Mouse (Mus musculus): ENCODE data around the gene Spdya. TPM values are rescaled to one million over a fixed set of nuclear protein-coding genes. Genes with fewer than 3 reads are reported as not detected.

Gene Spdya
- polyA plus RNA-seq (2015; fragmentation: Nextera tagmentation; extraction: Ambion mirVana): 0.62 and 1.0 TPM in 2 replicates

- Histone ChIP-seq H3K27ac (replicated peaks) (no peak within 1 kb of the TSS), H3K9me3 (ENCODE audit: control insufficient read depth, low read length) (no peaks in the 10 kb centered on the region), H3K27me3 (ENCODE audit: control insufficient read depth, insufficient read depth, low read length) (no peaks in the 10 kb centered on the region), H3K36me3 (ENCODE audit: control insufficient read depth, insufficient read depth, low read length) (no peaks in the 10 kb centered on the region), H3K4me3 (ENCODE audit: low read depth, low read length) (peak within 1 kb of the TSS; percentile 71), H3K4me1 (replicated peaks; ENCODE audit: control insufficient read depth, insufficient read depth) (peaks cover 2% of the 10 kb centered on the region; the same call in 1 of the 2 replicates), H3K9ac (ENCODE audit: low read length) (peak within 1 kb of the TSS; percentile 63), H3K4me2 (replicated peaks; ENCODE audit: low read depth) (peak within 1 kb of the TSS; percentile 100)
- no peak for TF ChIP-seq CTCF (IDR thresholded peaks at IDR 0.05; ENCODE audit: low read depth)
- no peak for TF ChIP-seq EP300 (optimal IDR thresholded peaks at IDR 0.05)
- peak; percentile 88 for DNase-seq (ENCODE audit: low spot score)
- ATAC-seq (ENCODE audit: low FRiP score, low TSS enrichment): peak; percentile 97
- WGBS: 1% methylated on average over 64 of the region's 78 CpGs
Measured at GRCm38 (mm10) chr17:71551757-71552451, at the start of gene Spdya. Gene Spdya (plus strand): TSS chr17:71552061.

GRCm38 (mm10) chr17:71506832-71507231, 45.0 kb upstream of the Spdya start:
- Histone ChIP-seq H3K27me3 (ENCODE audit: control insufficient read depth, insufficient read depth, low read length) (no peaks in the 10 kb centered on the region), H3K9me3 (ENCODE audit: control insufficient read depth, low read length) (no peaks in the 10 kb centered on the region), H3K36me3 (ENCODE audit: control insufficient read depth, insufficient read depth, low read length) (peaks cover 5% of the 10 kb centered on the region), H3K4me3 (ENCODE audit: low read depth, low read length) (no peak overlapping the region), H3K9ac (ENCODE audit: low read length) (no peak overlapping the region), H3K4me2 (replicated peaks; ENCODE audit: low read depth) (no peak overlapping the region), H3K4me1 (replicated peaks; ENCODE audit: control insufficient read depth, insufficient read depth) (no peaks in the 10 kb centered on the region), H3K27ac (replicated peaks) (no peak overlapping the region)
- DNase-seq (ENCODE audit: low spot score): no peak
- no peak for TF ChIP-seq EP300 (optimal IDR thresholded peaks at IDR 0.05)
- TF ChIP-seq CTCF (IDR thresholded peaks at IDR 0.05; ENCODE audit: low read depth): no peak
- WGBS: 85% methylated on average over 8 of the region's 8 CpGs
- ATAC-seq (ENCODE audit: low FRiP score, low TSS enrichment): no peak

- Histone ChIP-seq H3K27ac (replicated peaks) (no peak overlapping the region), H3K4me3 (ENCODE audit: low read depth, low read length) (no peak overlapping the region), H3K36me3 (ENCODE audit: control insufficient read depth, insufficient read depth, low read length) (peaks cover 8% of the 10 kb centered on the region; the same call in 1 of the 2 replicates), H3K4me2 (replicated peaks; ENCODE audit: low read depth) (no peak overlapping the region), H3K9ac (ENCODE audit: low read length) (no peak overlapping the region), H3K4me1 (replicated peaks; ENCODE audit: control insufficient read depth, insufficient read depth) (no peaks in the 10 kb centered on the region), H3K9me3 (ENCODE audit: control insufficient read depth, low read length) (no peaks in the 10 kb centered on the region), H3K27me3 (ENCODE audit: control insufficient read depth, insufficient read depth, low read length) (no peaks in the 10 kb centered on the region)
- TF ChIP-seq EP300 (optimal IDR thresholded peaks at IDR 0.05): no peak
- no peak for TF ChIP-seq CTCF (IDR thresholded peaks at IDR 0.05; ENCODE audit: low read depth)
- 95% methylated on average over 11 of the region's 11 CpGs for WGBS
- ATAC-seq (ENCODE audit: low FRiP score, low TSS enrichment) (no peak), DNase-seq (ENCODE audit: low spot score) (no peak)
Measured at GRCm38 (mm10) chr17:71510297-71510696, 41.6 kb upstream of the Spdya start.

GRCm38 (mm10) chr17:71526302-71526708, 25.6 kb upstream of the Spdya start:
- Histone ChIP-seq H3K4me3 (ENCODE audit: low read depth, low read length) (peak overlapping the region; percentile 67), H3K9me3 (ENCODE audit: control insufficient read depth, low read length) (no peaks in the 10 kb centered on the region), H3K36me3 (ENCODE audit: control insufficient read depth, insufficient read depth, low read length) (no peaks in the 10 kb centered on the region), H3K4me1 (replicated peaks; ENCODE audit: control insufficient read depth, insufficient read depth) (no peaks in the 10 kb centered on the region), H3K4me2 (replicated peaks; ENCODE audit: low read depth) (peak overlapping the region; percentile 88), H3K27me3 (ENCODE audit: control insufficient read depth, insufficient read depth, low read length) (no peaks in the 10 kb centered on the region), H3K9ac (ENCODE audit: low read length) (peak overlapping the region; percentile 74), H3K27ac (replicated peaks) (peak overlapping the region; percentile 96)
- 0% methylated on average over 13 of the region's 13 CpGs for WGBS
- ATAC-seq (ENCODE audit: low FRiP score, low TSS enrichment) (peak; percentile 36; the same call in 1 of the 2 replicates), DNase-seq (ENCODE audit: low spot score) (no peak)
- no peak for TF ChIP-seq CTCF (IDR thresholded peaks at IDR 0.05; ENCODE audit: low read depth)
- TF ChIP-seq EP300 (optimal IDR thresholded peaks at IDR 0.05): no peak

- peak within 1 kb of the TSS; percentile 96 for H3K27ac ChIP-seq (replicated peaks)
- WGBS: under 1% methylated on average over 66 of the region's 66 CpGs
- no peaks in the 10 kb centered on the region for H3K4me1 ChIP-seq (replicated peaks; ENCODE audit: control insufficient read depth, insufficient read depth)
- H3K4me2 ChIP-seq (replicated peaks; ENCODE audit: low read depth): peak within 1 kb of the TSS; percentile 88
- ATAC-seq (ENCODE audit: low FRiP score, low TSS enrichment) (peak; percentile 99), DNase-seq (ENCODE audit: low spot score) (peak; percentile 89)
- H3K36me3 ChIP-seq (ENCODE audit: control insufficient read depth, insufficient read depth, low read length): no peaks in the 10 kb centered on the region
- H3K9ac ChIP-seq (ENCODE audit: low read length): peak within 1 kb of the TSS; percentile 74
- no peaks in the 10 kb centered on the region for H3K27me3 ChIP-seq (ENCODE audit: control insufficient read depth, insufficient read depth, low read length)
- TF ChIP-seq CTCF (IDR thresholded peaks at IDR 0.05; ENCODE audit: low read depth) (peak; percentile 47), EP300 (optimal IDR thresholded peaks at IDR 0.05) (peak; percentile 50)
- no peaks in the 10 kb centered on the region for H3K9me3 ChIP-seq (ENCODE audit: control insufficient read depth, low read length)
- peak within 1 kb of the TSS; percentile 67 for H3K4me3 ChIP-seq (ENCODE audit: low read depth, low read length)
Measured at GRCm38 (mm10) chr17:71526711-71527564, 24.9 kb upstream of the Spdya start, which contains the start of gene Ndc80. Gene Ndc80 (minus strand): TSS chr17:71526857.

Measured in stomach, postnatal 0 days (tissue).